Mouse (Mus musculus) spleen, adult 2 months (tissue): ENCODE results near the gene Tmem72.

Experiments
- CTCF ChIP-seq: fragments of 200-500 bp; IDR thresholded peaks from 2 replicates; pipeline ENCODE4 v1.5.1; 2011; ENCODE audit warnings: mild to moderate bottlenecking, inconsistent platforms; ENCODE audit not compliant: insufficient read depth, insufficient read length, insufficient replicate concordance; ENCODE audit errors: extremely low read depth
- POLR2A ChIP-seq: fragments of 200-500 bp; IDR thresholded peaks from 2 replicates; pipeline ENCODE4 v1.6.1; 2011; ENCODE audit warnings: low read depth, low read length, inconsistent platforms

DNA sequence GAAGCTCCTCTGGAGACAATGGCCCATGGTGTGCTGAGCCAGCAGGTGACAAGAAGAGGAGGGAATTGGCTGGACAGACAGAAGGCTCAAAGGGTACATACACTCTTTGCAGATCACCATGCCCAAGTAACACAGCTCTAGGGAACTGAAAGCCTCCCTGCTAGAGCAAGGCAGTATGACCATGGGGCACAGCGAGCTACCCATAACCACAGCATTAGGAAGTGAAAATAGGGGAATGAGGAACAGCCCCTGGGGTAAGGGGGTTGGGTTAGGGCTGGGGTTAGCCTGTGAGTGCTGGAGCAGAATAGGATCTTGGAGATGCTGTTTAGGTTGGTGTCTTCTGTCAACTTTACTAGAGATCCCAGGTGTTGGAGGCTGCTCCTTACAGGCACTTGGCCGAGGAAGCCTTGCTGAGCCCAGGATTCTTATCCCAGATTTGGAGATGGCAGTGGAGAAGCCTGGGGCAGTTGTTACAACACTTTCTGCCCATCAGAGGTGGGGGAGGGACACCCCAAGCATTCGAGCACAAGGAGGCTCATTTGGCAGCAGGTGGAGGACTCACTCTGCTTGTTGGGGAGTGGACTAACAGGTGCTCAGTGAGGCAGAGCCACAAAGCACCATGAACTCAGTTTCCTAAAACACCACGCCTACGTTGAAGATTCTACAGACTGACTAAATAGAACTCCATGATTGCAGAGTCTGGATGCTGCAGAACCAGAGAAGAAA is 37.0 kb downstream of the Tmem72 start:
- TF ChIP-seq CTCF = no peak
- TF ChIP-seq POLR2A = no peak
